Mouse (Mus musculus) splenic B cell, adult 2 months (primary cell): Measurements from ENCODE around the gene Ocel1.

Source experiments
- DNase-seq: peaks from one replicate; pipeline ENCODE4 v3.0.0-alpha.2; 2011; ENCODE audit warnings: low read depth, low spot score
- H3K27me3 ChIP-seq: 2 replicates; pipeline ENCODE4 v1.6.1; 2012; ENCODE audit warnings: mild to moderate bottlenecking, low read length, moderate library complexity, mixed read lengths; ENCODE audit not compliant: control insufficient read depth, poor library complexity, insufficient read depth, severe bottlenecking
- H3K36me3 ChIP-seq: 2 replicates; pipeline ENCODE4 v1.6.1; 2012; ENCODE audit warnings: mild to moderate bottlenecking, low read length, moderate library complexity, mixed read lengths; ENCODE audit not compliant: control insufficient read depth, poor library complexity, insufficient read depth, severe bottlenecking

The Ocel1 gene

DNA sequence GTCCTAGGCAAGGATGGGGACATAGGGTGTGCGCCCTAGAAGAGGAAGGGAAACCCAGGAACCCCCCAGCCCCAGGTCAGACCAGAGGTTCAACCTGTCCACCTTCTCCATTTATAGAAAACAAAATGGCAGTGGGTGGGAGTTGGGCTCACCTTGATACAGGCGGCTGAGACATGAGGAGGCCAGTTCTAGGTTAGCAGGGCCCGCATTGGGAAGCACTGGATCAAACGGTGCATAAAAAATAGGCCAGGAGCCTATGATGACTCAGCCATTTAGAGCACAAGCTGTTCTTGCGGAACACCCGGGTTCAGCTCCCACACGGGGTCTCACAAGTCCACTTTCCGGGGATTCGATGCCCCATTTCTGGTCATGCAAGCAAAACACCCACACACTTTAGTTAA, 33.9 kb downstream of the Ocel1 start:
- Histone ChIP-seq H3K36me3 (no peaks in the 10 kb centered on the region), H3K27me3 (no peaks in the 10 kb centered on the region)
- no peak for DNase-seq

DNA sequence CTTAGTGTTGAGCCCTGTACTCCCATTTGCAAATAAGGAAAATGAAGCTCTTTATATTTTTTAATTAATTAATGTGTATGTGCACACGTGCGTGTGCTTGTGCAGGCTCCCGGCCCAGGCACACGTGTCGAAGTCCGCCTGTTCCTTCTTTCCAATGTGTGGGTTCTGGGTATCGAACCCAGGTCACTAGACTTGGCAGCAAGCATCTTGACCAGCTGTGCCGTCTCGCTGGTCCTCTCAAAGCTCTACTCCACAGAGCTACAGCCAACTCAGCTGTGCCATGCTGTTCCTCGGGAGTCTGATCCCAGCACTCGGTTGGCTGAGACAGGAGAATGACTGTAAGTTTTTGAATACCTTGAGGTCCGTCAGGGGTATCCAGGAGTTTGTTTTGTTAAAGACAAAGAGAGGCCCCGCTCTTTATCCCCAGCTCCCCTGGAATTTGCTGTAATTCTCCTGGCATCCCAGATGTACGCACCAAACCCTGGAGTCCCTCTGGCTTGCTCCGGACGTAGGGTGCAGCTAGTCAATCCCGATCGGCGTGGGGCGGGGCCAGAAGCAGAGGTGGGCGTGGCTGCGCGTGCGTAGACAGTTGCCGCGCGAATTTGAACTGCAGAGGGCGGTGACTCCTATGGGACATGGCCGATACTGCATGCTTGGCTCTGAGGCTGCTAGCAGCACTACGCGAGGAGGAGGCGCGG, 34.5 kb downstream of the Ocel1 start, which contains the start of gene Ankle1:
Gene Ankle1 (plus strand): TSS at position 610 of the 698 bp plus-strand sequence.
- Histone ChIP-seq H3K36me3 (no peaks in the 10 kb centered on the region), H3K27me3 (no peaks in the 10 kb centered on the region)
- DNase-seq: peak; percentile 95

DNA sequence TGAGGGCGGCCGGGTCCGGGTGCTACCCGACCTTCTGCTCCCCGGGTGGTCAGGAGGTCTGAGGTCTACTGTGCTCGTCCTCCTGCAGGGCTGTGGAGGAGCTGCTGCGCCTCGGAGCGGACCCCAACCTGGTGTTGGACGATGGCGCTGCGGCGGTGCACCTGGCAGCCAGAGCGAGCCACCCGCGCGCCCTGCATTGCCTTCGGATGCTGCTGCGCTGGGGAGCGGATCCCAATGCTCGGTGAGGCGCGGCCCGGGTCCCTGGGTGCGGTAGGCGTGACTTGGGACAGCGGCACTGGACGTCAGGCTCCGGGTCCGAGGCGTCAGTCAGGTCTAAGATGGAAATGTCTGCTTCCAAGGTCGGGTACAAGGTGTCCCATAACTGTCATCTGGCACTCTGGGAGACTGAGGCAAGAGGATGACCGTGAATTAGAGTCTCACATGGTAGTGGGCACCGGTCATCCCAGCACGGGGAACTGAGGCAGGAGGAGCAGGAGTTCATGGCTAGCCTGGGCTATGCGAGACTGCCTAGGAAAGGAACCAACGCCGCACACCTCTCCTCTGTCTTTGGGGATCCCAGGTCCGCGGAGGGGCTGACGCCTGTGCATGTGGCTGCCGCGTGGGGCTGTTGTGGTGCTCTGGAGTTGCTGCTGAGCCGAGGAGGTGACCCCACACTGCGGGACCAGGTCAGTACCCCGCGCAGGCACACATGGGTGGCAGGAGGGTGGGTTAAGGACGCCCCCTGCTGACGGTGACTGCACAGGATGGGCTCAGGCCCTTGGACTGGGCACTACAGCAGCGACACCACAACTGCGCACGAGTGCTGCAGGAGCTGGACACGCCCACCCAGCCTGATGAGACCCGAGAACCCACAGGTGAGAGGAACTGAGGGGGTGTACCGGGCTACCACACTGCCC, 35.3 kb downstream of the Ocel1 start:
- Histone ChIP-seq H3K27me3 (no peaks in the 10 kb centered on the region), H3K36me3 (no peaks in the 10 kb centered on the region)
- peak; percentile 78 for DNase-seq

DNA sequence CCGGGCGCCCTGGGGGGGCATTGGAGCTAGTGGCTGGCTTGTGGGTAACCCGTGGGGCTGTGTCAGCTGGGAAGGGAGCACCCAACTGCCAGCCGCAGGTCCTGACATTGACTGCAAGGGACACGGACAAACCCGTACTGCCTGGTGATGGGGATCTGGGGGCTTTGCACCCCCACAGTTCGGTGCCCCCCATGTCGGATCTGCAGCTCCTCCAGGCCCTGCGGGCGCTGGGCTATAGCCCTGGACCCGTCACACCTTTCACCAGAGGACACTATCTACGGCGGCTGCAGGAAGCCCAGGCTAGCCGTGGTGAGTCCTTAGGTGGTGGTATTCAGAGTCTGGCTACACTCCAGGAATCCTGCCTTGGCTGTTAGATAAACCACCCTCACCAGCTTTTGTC, 36.3 kb downstream of the Ocel1 start:
- Histone ChIP-seq H3K36me3 (no peaks in the 10 kb centered on the region), H3K27me3 (no peaks in the 10 kb centered on the region)
- DNase-seq: no peak

DNA sequence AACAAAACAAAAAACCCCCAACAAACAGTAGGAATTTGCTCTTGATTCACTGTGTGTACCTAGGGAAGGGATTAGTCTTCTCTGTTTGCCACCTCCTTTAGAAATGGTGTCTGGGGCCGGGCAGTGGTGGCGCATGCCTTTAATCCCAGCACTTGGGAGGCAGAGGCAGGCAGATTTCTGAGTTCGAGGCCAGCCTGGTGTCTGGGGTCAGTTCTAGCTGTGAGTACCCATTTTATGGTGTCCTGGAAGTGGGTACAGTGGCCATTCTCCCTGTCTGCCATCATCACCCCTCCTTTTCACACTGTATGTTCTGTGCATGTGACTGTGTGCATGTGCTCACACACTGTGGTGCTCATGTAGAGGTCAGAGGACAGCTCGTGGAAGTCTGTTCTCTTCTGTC, 37.1 kb downstream of the Ocel1 start:
- DNase-seq: no peak
- Histone ChIP-seq H3K27me3 (no peaks in the 10 kb centered on the region), H3K36me3 (no peaks in the 10 kb centered on the region)

DNA sequence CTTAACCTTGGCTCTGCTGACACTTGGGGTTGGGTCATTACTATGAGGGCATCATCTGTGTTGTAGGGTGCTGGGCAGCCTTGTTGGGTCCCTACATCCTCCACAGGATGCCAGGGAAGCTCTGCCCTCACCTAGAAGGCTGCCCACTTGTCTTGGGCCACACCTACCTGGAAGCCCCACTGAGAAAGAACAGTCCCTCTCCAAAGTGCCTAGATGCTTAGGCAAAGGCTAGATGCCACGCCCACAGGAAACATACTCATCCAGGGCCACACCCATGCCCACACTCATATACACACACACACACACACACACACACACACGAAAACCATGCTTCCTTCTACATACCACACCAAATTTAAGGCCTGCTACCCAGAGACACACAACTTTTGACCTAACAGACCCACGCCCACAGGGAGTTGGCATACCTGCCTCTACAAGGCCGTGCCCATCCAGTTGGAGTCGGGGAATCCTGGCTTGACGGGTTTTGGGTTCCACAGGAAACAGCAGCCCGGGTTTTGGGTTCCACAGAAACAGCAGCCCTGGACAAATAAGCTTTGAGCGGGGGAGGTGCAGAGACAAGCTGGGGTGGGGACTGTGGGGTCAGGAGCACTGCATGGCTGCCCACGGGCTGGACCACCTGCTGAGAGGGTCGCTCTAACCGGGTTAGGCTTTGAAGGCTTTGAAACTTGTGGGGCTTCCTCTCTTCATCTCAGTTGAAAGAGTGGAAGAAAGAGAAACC, 40.6 kb downstream of the Ocel1 start:
- Histone ChIP-seq H3K36me3 (no peaks in the 10 kb centered on the region), H3K27me3 (no peaks in the 10 kb centered on the region)
- no peak for DNase-seq

DNA sequence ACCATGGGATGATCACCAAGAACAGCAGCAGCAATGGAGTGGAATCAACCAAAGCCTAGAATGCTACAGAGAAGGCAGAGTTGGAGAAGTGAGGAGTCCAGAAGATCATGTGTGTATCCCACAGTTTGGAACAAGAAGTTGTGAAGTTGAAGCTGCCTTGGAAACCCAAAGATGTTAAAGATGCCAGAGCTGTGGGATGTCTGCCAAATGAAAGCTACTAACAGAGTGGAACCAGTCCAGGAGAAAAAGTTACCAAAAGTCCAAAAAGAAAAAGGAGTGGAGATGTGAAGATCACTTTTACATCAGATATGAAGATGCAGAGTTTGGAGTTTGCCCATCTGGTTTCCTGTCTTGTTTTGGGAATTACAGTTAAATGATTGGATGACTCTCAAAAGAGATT, 51.0 kb downstream of the Ocel1 start:
- no peaks in the 10 kb centered on the region for H3K36me3 ChIP-seq
- no peak for DNase-seq
- no peaks in the 10 kb centered on the region for H3K27me3 ChIP-seq
